Mouse (Mus musculus) CH12.LX (cell line): ENCODE measurements around the gene Nhsl1. TPM values are rescaled to one million over a fixed set of nuclear protein-coding genes. Genes with fewer than 3 reads are reported as not detected.

Source experiments
- DNase-seq: peaks from one replicate; pipeline ENCODE4 v3.0.0-alpha.2; 2013; ENCODE audit errors: extremely low read depth
- H3K27ac ChIP-seq: 2 replicates; pipeline ENCODE4 v1.5.1; 2012; ENCODE audit warnings: low read depth, mild to moderate bottlenecking, control low read depth, moderate library complexity; ENCODE audit not compliant: insufficient read depth
- H3K27me3 ChIP-seq: replicated peaks from 2 replicates; pipeline ENCODE3; 2012; ENCODE audit warnings: inconsistent platforms
- H3K36me3 ChIP-seq, 2 experiments: replicated peaks in 1 of 2; 2 replicates each; pipeline versions ENCODE3 to v1.6.1; 2012; ENCODE audit warnings: inconsistent platforms in 1 of 2, low read length in 1 of 2, mild to moderate bottlenecking in 1 of 2, mixed read lengths in 1 of 2, moderate library complexity in 1 of 2; ENCODE audit not compliant: control insufficient read depth in 1 of 2, insufficient read depth in 1 of 2
- H3K4me1 ChIP-seq, 2 experiments: 2 replicates each; pipeline ENCODE4 v1.6.1; 2012; ENCODE audit warnings: inconsistent platforms in 1 of 2, moderate library complexity in 1 of 2; ENCODE audit not compliant: insufficient read depth in 2 of 2, control insufficient read depth in 1 of 2
- H3K4me2 ChIP-seq: 2 replicates; pipeline ENCODE4 v1.6.1; 2012; ENCODE audit warnings: low read depth, mild to moderate bottlenecking, control low read depth; ENCODE audit not compliant: poor library complexity, insufficient read depth, severe bottlenecking
- H3K4me3 ChIP-seq, 3 experiments: fragments of 150-350 bp in 1 of 3; sonication (generic) in 1 of 3; replicated peaks in 1 of 3; 2 replicates each; pipeline versions ENCODE3 to v1.5.1; 2011 to 2012; ENCODE audit warnings: low read depth in 2 of 3, low read length in 2 of 3, mild to moderate bottlenecking in 2 of 3, moderate library complexity in 2 of 3, control low read depth in 1 of 3, improper control_type of control experiment in 1 of 3, inconsistent platforms in 1 of 3, mixed read lengths in 1 of 3; ENCODE audit not compliant: poor library complexity in 1 of 3
- H3K79me2 ChIP-seq: replicated peaks from 2 replicates; pipeline ENCODE4 v1.6.1; 2012; ENCODE audit warnings: mild to moderate bottlenecking, moderate library complexity; ENCODE audit not compliant: control insufficient read depth, poor library complexity, insufficient read depth, severe bottlenecking; ENCODE audit errors: extremely low read depth
- H3K9ac ChIP-seq: 2 replicates; pipeline ENCODE4 v1.6.1; 2012; ENCODE audit warnings: low read depth, mild to moderate bottlenecking, control low read depth, moderate library complexity; ENCODE audit not compliant: insufficient read depth
- H3K9me3 ChIP-seq: replicated peaks from 2 replicates; pipeline ENCODE3; 2012; ENCODE audit warnings: low read length, inconsistent platforms, mixed read lengths
- BHLHE40 ChIP-seq: IDR thresholded peaks from 2 replicates; pipeline ENCODE4 v1.6.1; 2011; ENCODE audit warnings: mild to moderate bottlenecking, low read depth, low read length, improper control_type of control experiment
- CHD1 ChIP-seq: IDR thresholded peaks from 2 replicates; pipeline ENCODE4 v1.6.1; 2012; ENCODE audit warnings: low read depth, low read length, improper control_type of control experiment, inconsistent platforms
- CHD2 ChIP-seq: IDR thresholded peaks from 2 replicates; pipeline ENCODE4 v1.6.1; 2011; ENCODE audit warnings: low read length, improper control_type of control experiment
- E2F4 ChIP-seq: IDR thresholded peaks from 2 replicates; pipeline ENCODE4 v1.6.1; 2011; ENCODE audit warnings: low read depth, low read length, improper control_type of control experiment; ENCODE audit not compliant: insufficient replicate concordance
- ELF1 ChIP-seq: IDR thresholded peaks from 2 replicates; pipeline ENCODE4 v1.6.1; 2014; ENCODE audit warnings: low read depth, mild to moderate bottlenecking, inconsistent platforms, low read length, improper control_type of control experiment
- EP300 ChIP-seq: IDR thresholded peaks from 2 replicates; pipeline ENCODE4 v1.6.1; 2011; ENCODE audit warnings: low read length, improper control_type of control experiment
- KAT2A ChIP-seq: IDR thresholded peaks from 2 replicates; pipeline ENCODE4 v1.6.1; 2012; ENCODE audit warnings: low read length, improper control_type of control experiment, inconsistent platforms; ENCODE audit not compliant: insufficient replicate concordance
- MAX ChIP-seq: IDR thresholded peaks from 2 replicates; pipeline ENCODE4 v1.6.1; 2011; ENCODE audit warnings: low read length, improper control_type of control experiment
- MEF2A ChIP-seq: IDR thresholded peaks from 2 replicates; pipeline ENCODE4 v1.6.1; 2014; ENCODE audit warnings: low read depth, mild to moderate bottlenecking, inconsistent platforms, low read length, improper control_type of control experiment, borderline replicate concordance
- MXI1 ChIP-seq: IDR thresholded peaks from 2 replicates; pipeline ENCODE4 v1.6.1; 2011; ENCODE audit warnings: mild to moderate bottlenecking, low read depth, low read length, improper control_type of control experiment
- MYC ChIP-seq: IDR thresholded peaks from 2 replicates; pipeline ENCODE4 v1.6.1; 2011; ENCODE audit warnings: low read depth, mild to moderate bottlenecking, improper control_type of control experiment, low read length
- NRF1 ChIP-seq: IDR thresholded peaks from 2 replicates; pipeline ENCODE4 v1.6.1; 2014; ENCODE audit warnings: low read depth, mild to moderate bottlenecking, inconsistent platforms, low read length, improper control_type of control experiment, moderate library complexity
- RAD21 ChIP-seq: IDR thresholded peaks from 2 replicates; pipeline ENCODE4 v1.6.1; 2011; ENCODE audit warnings: low read depth, mild to moderate bottlenecking, low read length, improper control_type of control experiment, moderate library complexity
- RCOR1 ChIP-seq: conservative IDR thresholded peaks from 2 replicates; pipeline ENCODE4 v1.6.1; 2012; ENCODE audit warnings: low read depth, mild to moderate bottlenecking, inconsistent platforms, low read length, improper control_type of control experiment
- ZMIZ1 ChIP-seq: IDR thresholded peaks from 2 replicates; pipeline ENCODE4 v1.6.1; 2012; ENCODE audit warnings: low read depth, mild to moderate bottlenecking, inconsistent platforms, low read length, improper control_type of control experiment
- dilution Hi-C: fragments of 300-500 bp; cut with MboI; formaldehyde crosslinking; loops from 2 replicates; pipeline ENCODE4 v1.14.3; 2020; ENCODE audit warnings: low sequenced_read_pairs; ENCODE audit not compliant: extremely low pct_unique_long_range_greater_than_20kb, extremely low pct_ligation_motif_present
- in situ Hi-C: fragments of 300-500 bp; cut with MboI; formaldehyde crosslinking; loops from 3 replicates; pipeline ENCODE4 v1.14.3; 2019; ENCODE audit warnings: low sequenced_read_pairs, low pct_ligation_motif_present, low pct_unique_long_range_greater_than_20kb, mixed read lengths
- polyA plus RNA-seq: library from polyadenylated mRNA; unstranded; fragments of >175 nt; gene quantifications from 2 replicates; pipeline ENCODE4 v1.2.1, GENCODE M21; 2012; ENCODE audit warnings: low read depth; ENCODE audit not compliant: insufficient read length
- total RNA-seq, 2 experiments: library from RNA; depleted of rRNA; stranded (reverse); fragments of 300-350 nt in 1 of 2; fragments of >200 nt in 1 of 2; gene quantifications; 2 replicates each; pipeline ENCODE4 v1.2.3; 2012 to 2014

Gene Nhsl1
- total and polyA plus RNA-seq, 3 experiments = 0.13 to 0.19 (median 0.15) TPM

DNA sequence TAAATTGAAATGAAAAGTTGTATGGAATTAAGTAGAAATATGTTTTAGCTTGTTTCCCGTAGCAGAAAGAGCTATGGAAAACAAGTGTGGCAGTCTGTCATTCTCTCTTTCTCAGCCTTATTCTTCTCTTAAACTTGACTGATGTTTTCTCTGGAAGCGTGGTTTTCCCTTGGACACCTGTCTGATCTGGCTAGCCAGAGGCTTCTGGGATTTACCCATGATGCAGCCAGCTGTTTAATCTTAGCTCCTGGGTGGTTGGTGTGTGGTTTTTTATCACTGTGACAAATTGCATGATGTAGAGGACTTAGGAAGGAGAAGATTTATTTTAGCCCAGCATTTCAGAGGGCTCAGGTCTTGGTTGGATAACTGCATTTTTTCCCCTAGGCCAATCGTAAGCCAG lies 164.9 kb downstream of the Nhsl1 start:
- in situ Hi-C loops = no loop called here
- Histone ChIP-seq H3K9me3 (no peaks in the 10 kb centered on the region), H3K9ac (no peak overlapping the region), H3K4me3 (no peak overlapping the region), H3K27ac (no peak overlapping the region), H3K4me2 (no peak overlapping the region), H3K4me1 (peaks cover 3 to 6% of the 10 kb centered on the region in 2 experiments; a peak in 2 of 4 replicates), H3K27me3 (no peaks in the 10 kb centered on the region), H3K36me3 (no peaks in the 10 kb centered on the region), H3K79me2 (no peaks in the 10 kb centered on the region)
- no peak for DNase-seq
- dilution Hi-C loops = no loop called here
- TF ChIP-seq E2F4 = no peak
- no peak for TF ChIP-seq MEF2A
- TF ChIP-seq NRF1 = no peak

DNA sequence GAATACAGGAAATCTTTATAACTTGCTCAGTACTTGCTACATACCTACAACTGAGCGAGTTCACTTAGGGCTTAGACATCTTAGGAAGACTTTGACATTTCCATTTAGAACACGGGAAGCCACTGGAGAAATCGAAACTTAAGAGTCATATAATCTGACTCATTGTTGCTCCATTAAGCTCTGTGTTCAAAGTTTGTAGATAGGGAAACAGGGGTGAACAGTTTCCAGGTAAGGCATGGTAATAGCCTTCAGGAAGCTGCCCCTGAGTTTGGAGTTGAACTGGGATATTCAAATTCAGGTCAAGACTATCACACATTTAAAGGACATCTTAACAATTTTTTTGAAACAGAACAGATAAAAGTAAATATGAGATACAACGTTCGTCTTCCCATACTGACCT lies 165.9 kb downstream of the Nhsl1 start:
- TF ChIP-seq BHLHE40 = no peak
- no peak for TF ChIP-seq EP300
- no peak for TF ChIP-seq NRF1
- TF ChIP-seq ELF1 = no peak
- TF ChIP-seq CHD1 = no peak
- TF ChIP-seq MYC = no peak
- no peak for TF ChIP-seq ZMIZ1
- TF ChIP-seq RCOR1 = no peak
- in situ Hi-C loops (no loop called here), dilution Hi-C loops (no loop called here)
- no peak overlapping the region for H3K9ac ChIP-seq
- H3K4me2 ChIP-seq = no peak overlapping the region
- H3K4me3 ChIP-seq = no peak overlapping the region
- no peak overlapping the region for H3K27ac ChIP-seq
- H3K9me3 ChIP-seq = no peaks in the 10 kb centered on the region
- no peaks in the 10 kb centered on the region for H3K79me2 ChIP-seq
- H3K27me3 ChIP-seq = no peaks in the 10 kb centered on the region
- H3K4me1 ChIP-seq = no peaks in the 10 kb centered on the region
- no peak for DNase-seq
- H3K36me3 ChIP-seq = no peaks in the 10 kb centered on the region

DNA sequence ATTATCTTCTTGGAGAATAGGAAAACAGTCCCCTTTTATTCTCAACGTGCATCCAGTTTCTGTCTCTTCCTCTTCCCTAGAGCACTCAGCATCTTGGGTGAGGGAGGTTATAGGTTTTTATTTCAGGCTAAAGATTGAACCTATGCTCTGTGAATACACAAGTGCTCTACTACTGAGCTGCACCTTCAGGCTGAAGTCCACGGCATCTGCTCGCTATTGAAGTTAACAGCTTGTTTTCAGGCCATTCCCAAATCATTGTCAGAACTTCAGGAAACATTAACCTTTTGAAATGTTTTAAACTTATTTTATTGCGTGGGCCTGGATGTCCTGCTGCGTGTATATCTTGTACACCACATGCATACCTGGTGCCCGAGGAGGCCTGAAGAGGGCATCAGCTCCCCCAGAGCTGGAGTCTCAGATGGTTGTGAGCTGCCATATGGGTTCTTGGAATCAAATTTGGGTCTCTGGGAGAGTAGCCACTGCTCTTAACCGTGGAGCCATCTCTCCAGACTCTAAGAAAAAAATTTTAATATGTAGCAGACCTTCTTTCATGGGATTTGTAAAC lies 169.5 kb downstream of the Nhsl1 start:
- Histone ChIP-seq H3K9ac (no peak overlapping the region), H3K9me3 (no peaks in the 10 kb centered on the region), H3K27me3 (no peaks in the 10 kb centered on the region), H3K27ac (no peak overlapping the region), H3K79me2 (no peaks in the 10 kb centered on the region), H3K4me1 (peaks cover 0 to 2% of the 10 kb centered on the region in 2 experiments; a peak in 1 of 4 replicates), H3K4me3 (no peak overlapping the region), H3K4me2 (no peak overlapping the region), H3K36me3 (no peaks in the 10 kb centered on the region)
- dilution Hi-C loops (no loop called here), in situ Hi-C loops (no loop called here)
- TF ChIP-seq MEF2A = no peak
- no peak for TF ChIP-seq KAT2A
- TF ChIP-seq MXI1 = no peak
- TF ChIP-seq MAX = no peak
- no peak for TF ChIP-seq CHD2
- no peak for TF ChIP-seq RAD21
- no peak for TF ChIP-seq EP300
- no peak for DNase-seq
